Mouse (Mus musculus): ENCODE data around the gene Sprr1b. TPM values are rescaled to one million over a fixed set of nuclear protein-coding genes. Genes with fewer than 3 reads are reported as not detected.
"Not testable (repeated sequence)": the region's sequence is repeated elsewhere in the genome, so short reads cannot be mapped to it uniquely, and the experiment has no call there.

Sprr1b gene
- not detected in 2 replicates for polyA plus RNA-seq (2016; fragmentation: Nextera tagmentation; extraction: Ambion mirVana)

DNA sequence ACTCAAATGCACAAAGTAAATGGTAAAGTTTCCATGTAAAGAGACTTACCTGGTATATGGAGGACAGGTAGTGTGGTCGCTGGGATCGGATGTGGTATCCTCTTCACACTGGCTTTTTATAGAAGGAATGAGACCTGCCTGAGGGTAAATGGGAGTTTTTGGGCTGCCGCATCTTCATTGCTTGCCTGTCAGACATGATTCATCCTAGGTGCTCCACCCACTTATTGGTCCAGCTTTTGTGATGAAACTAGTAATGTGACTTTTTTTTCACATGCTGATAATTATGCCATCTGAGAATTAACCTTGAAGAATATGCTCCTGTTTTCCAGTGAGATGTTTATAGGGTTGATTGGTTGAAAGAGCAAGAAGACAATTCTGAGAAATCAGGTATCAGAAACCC lies at the start of gene Sprr1b:
TSS of gene Sprr1b (minus strand) at position 101 of the 400 bp plus-strand sequence.
- H3K4me1 ChIP-seq, result no peaks in the 10 kb centered on the region
- H3K27ac ChIP-seq (replicated peaks), result no peak within 1 kb of the TSS
- no peak within 1 kb of the TSS for H3K4me3 ChIP-seq
- H3K36me3 ChIP-seq (replicated peaks), result no peaks in the 10 kb centered on the region
- no peak for DNase-seq (ENCODE audit: low spot score)
- no peaks in the 10 kb centered on the region for H3K9me3 ChIP-seq
- 92% methylated on average over 3 of the region's 3 CpGs for WGBS
- no peaks in the 10 kb centered on the region for H3K27me3 ChIP-seq (replicated peaks; ENCODE audit: low read depth, poor library complexity, severe bottlenecking)

DNA sequence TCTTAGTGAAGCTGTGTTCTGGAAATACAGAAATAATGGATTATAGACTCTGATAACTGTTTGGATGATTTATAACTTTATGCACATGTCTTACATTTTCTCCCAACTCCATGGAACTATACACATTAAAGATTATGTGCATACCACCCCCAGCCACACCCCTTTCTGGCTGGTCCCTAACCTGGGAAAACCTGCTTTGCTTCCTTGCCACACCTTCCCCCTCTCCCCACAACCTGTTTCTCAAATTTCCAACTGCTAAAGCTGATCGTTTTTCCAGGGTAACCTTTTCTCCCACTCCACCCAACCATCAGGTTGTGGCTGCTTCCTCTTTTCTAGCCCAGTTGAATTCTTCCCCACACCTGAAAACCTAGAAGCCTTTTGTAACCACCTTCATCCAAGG lies 47.7 kb upstream of the Sprr1b start:
- Histone ChIP-seq H3K9me3 (no peaks in the 10 kb centered on the region), H3K4me3 (no peak overlapping the region), H3K36me3 (replicated peaks) (no peaks in the 10 kb centered on the region), H3K4me1 (no peaks in the 10 kb centered on the region), H3K27ac (replicated peaks) (no peak overlapping the region), H3K27me3 (replicated peaks; ENCODE audit: low read depth, poor library complexity, severe bottlenecking) (no peaks in the 10 kb centered on the region)
- no peak for DNase-seq (ENCODE audit: low spot score)
- WGBS, result 61% methylated on average over 1 of the region's 1 CpGs

DNA sequence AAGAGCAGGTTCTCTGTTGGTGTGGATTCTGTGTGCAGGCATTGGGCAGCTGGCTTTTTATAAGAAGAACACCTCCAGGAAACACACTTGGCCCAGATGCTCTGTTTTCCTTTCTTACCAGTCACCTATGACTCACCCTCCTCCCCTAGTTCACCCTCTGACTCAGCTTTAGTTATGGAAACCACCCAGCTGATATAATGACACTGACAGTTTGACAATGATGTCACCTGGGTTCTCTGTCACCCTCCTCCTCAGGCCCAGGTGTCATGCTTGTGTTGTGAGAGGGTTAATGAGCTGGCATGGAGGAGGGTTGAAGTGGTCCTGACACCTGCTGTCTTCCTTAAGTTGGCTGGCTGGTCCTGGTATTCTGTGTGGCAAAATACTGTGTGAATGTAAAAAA lies 47.3 kb upstream of the Sprr1b start, which contains the start of gene Sprr1a:
TSS of gene Sprr1a (minus strand) at position 33 of the 400 bp plus-strand sequence.
- no peak for DNase-seq (ENCODE audit: low spot score)
- H3K4me1 ChIP-seq, result no peaks in the 10 kb centered on the region

DNA sequence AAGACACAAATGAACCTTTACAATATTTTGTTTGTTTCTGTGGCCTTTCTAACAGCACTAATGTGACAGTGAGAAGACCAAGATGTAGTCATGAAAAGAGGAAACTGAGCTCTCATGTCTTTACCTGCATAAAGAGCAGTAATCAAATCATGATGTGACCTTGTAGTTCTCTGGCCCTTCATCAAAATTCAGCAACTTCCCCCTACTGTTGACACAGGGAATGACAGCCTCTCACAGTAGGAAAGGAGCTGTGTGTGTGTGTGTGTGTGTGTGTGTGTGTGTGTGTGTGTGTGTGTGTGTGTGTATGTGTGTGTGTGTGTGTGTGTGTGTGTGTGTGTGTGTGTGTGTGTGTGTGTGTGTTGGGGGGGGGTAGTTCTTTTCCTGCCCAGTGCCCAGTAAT lies 42.7 kb upstream of the Sprr1b start:
- H3K27me3 ChIP-seq (replicated peaks; ENCODE audit: low read depth, poor library complexity, severe bottlenecking); H3K27ac ChIP-seq (replicated peaks); DNase-seq (ENCODE audit: low spot score): not testable (repeated sequence)

More for the DNA sequence above, 47.3 kb upstream of the Sprr1b start, which contains the start of gene Sprr1a:
- Histone ChIP-seq H3K27ac (replicated peaks) (no peak within 1 kb of the TSS), H3K4me3 (no peak within 1 kb of the TSS), H3K27me3 (replicated peaks; ENCODE audit: low read depth, poor library complexity, severe bottlenecking) (no peaks in the 10 kb centered on the region), H3K36me3 (replicated peaks) (no peaks in the 10 kb centered on the region), H3K9me3 (no peaks in the 10 kb centered on the region)

DNA sequence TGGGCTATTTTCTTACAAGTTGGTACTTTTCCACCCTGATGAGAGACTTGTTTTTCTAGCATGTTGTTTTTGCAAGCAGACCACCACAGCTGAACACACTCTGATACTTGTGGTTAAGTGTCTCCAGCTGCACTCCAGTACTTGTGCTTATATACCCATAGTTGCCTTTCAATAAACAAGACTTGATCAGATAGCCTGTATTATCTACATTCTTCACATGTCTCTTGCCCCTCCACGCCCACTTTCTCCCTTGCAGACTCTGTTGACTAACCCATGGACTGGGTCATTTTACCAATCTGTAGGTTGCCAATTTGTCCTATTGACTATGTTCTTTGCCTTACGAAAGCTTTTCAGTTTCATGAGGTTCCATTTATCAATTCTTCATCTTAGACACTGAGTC lies 31.5 kb upstream of the Sprr1b start:
- Histone ChIP-seq H3K27me3 (replicated peaks; ENCODE audit: low read depth, poor library complexity, severe bottlenecking) (no peaks in the 10 kb centered on the region), H3K4me3 (no peak overlapping the region), H3K4me1 (no peaks in the 10 kb centered on the region), H3K27ac (replicated peaks) (no peak overlapping the region), H3K9me3 (no peaks in the 10 kb centered on the region), H3K36me3 (replicated peaks) (no peaks in the 10 kb centered on the region)
- no peak for DNase-seq (ENCODE audit: low spot score)
- WGBS, result 81% methylated on average over 2 of the region's 2 CpGs

More for the DNA sequence above, 42.7 kb upstream of the Sprr1b start:
- not testable (repeated sequence) for H3K4me3 ChIP-seq; H3K9me3 ChIP-seq; H3K36me3 ChIP-seq (replicated peaks); H3K4me1 ChIP-seq

DNA sequence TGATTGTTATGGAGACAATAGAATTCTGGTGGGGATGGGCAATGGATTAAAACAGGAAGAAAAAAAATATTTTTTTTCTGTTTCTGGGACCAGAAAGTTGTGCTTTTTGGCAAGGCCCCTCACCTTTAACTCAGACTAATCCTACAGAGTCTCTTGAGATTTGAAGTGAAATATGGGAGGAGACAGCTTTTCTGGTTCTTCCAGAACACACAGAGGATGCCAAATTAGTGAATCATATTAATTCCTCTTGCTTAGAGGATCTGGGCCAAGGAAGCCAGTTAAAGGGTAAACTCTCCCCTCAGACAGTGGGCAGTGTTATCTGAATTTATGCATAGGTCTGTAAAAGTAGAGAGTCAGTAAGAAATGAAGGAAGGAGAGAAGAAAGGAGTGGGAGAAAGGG lies 28.8 kb upstream of the Sprr1b start:
- no peaks in the 10 kb centered on the region for H3K27me3 ChIP-seq (replicated peaks; ENCODE audit: low read depth, poor library complexity, severe bottlenecking)
- H3K4me3 ChIP-seq, result no peak overlapping the region
- no peak for DNase-seq (ENCODE audit: low spot score)
- no peaks in the 10 kb centered on the region for H3K4me1 ChIP-seq
- no peaks in the 10 kb centered on the region for H3K36me3 ChIP-seq (replicated peaks)
- H3K9me3 ChIP-seq, result no peaks in the 10 kb centered on the region
- H3K27ac ChIP-seq (replicated peaks), result no peak overlapping the region

DNA sequence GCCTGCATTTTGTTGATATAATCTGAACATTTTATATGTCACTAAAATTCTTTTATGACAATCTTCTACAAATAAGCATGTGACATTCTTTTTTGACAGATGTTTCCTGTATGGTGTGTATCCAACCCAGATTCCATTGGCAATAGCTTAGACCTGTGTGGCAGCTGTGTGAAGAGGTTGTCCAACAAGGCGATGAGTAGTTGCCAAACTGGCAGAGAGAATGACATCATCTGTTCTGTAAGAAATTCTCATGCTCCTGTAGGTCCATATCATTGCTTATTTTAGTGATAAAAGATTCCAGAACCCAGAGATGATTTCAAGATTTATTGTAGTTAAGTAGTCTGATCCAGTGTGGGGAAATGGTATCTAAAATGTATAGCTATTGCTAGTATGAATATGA lies 28.0 kb upstream of the Sprr1b start:
- WGBS, result 91% methylated on average over 1 of the region's 1 CpGs

DNA sequence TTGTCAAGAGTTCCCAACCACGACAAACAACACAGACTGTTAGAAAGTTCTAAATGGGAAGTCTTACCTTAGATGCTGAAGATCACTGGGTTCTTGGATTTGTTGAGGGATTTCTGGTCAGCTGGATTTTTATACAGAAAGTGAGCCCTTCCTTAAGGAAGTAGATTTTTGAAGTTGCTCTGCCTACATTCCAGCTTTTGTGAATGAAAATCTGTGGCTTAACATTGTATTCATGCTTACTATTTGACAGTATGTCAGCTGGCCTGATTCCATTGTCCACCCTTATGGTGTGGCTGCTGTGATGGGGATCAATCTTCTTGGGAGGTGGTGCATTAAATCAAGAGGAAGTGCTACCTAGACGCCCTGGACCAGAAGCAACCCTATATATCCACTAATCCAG lies 20.0 kb upstream of the Sprr1b start, which contains the start of gene Sprr3:
TSS of gene Sprr3 (minus strand) at position 101 of the 400 bp plus-strand sequence.
- no peak for DNase-seq (ENCODE audit: low spot score)
- Histone ChIP-seq H3K4me3 (no peak within 1 kb of the TSS), H3K9me3 (no peaks in the 10 kb centered on the region), H3K36me3 (replicated peaks) (no peaks in the 10 kb centered on the region), H3K27me3 (replicated peaks; ENCODE audit: low read depth, poor library complexity, severe bottlenecking) (no peaks in the 10 kb centered on the region), H3K27ac (replicated peaks) (no peak within 1 kb of the TSS), H3K4me1 (no peaks in the 10 kb centered on the region)
- 69% methylated on average over 2 of the region's 2 CpGs for WGBS

More for the DNA sequence above, 28.0 kb upstream of the Sprr1b start:
- Histone ChIP-seq H3K27ac (replicated peaks) (no peak overlapping the region), H3K36me3 (replicated peaks) (no peaks in the 10 kb centered on the region), H3K27me3 (replicated peaks; ENCODE audit: low read depth, poor library complexity, severe bottlenecking) (no peaks in the 10 kb centered on the region), H3K4me1 (no peaks in the 10 kb centered on the region), H3K9me3 (no peaks in the 10 kb centered on the region), H3K4me3 (no peak overlapping the region)
- no peak for DNase-seq (ENCODE audit: low spot score)

DNA sequence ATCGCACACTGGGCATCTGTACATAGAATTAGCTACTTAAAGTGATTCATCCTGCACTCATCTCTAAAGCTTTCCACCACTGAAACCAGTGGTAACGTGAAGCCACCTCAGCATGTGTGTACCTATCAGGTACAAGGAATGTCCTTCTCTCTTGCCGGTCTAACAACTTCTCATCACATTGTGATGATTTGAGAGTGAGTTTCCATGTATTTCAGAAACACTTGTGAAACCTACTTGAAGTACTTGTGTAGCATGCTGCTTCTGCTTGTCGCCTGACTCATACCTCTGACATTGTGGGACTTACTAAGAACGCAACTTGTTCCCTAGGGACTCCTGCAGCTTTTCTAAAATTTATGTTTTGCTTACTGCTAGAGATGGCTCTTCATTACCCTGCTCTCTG lies 16.6 kb upstream of the Sprr1b start:
- no peaks in the 10 kb centered on the region for H3K9me3 ChIP-seq
- no peak for DNase-seq (ENCODE audit: low spot score)
- H3K4me3 ChIP-seq, result no peak overlapping the region
- H3K36me3 ChIP-seq (replicated peaks), result no peaks in the 10 kb centered on the region
- H3K27me3 ChIP-seq (replicated peaks; ENCODE audit: low read depth, poor library complexity, severe bottlenecking), result no peaks in the 10 kb centered on the region
- H3K4me1 ChIP-seq, result no peaks in the 10 kb centered on the region
- 87% methylated on average over 5 of the region's 5 CpGs for WGBS
- no peak overlapping the region for H3K27ac ChIP-seq (replicated peaks)

DNA sequence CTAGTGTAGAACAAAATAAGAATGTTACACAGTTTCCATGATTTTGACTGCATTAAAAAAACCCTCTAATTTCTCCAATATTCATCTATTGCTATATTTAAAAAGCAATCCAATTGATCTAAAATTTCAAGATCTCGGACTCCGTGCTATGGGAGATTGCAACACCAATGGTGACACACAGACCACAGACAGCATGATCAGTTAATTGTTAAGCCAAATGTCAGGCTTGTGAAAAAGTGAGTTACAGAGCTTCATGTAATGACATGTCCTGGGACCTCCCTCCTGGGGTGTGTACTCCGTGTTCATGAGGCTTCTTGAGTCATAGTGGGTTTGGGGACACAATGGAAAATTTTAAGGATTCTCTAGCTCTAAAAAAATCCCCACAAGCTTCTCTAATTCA lies 1.6 kb upstream of the Sprr1b start:
- no peaks in the 10 kb centered on the region for H3K36me3 ChIP-seq (replicated peaks)
- no peak overlapping the region for H3K27ac ChIP-seq (replicated peaks)
- WGBS, result 88% methylated on average over 3 of the region's 3 CpGs
- no peaks in the 10 kb centered on the region for H3K9me3 ChIP-seq
- DNase-seq (ENCODE audit: low spot score), result no peak
- no peaks in the 10 kb centered on the region for H3K4me1 ChIP-seq
- no peaks in the 10 kb centered on the region for H3K27me3 ChIP-seq (replicated peaks; ENCODE audit: low read depth, poor library complexity, severe bottlenecking)
- H3K4me3 ChIP-seq, result no peak overlapping the region

DNA sequence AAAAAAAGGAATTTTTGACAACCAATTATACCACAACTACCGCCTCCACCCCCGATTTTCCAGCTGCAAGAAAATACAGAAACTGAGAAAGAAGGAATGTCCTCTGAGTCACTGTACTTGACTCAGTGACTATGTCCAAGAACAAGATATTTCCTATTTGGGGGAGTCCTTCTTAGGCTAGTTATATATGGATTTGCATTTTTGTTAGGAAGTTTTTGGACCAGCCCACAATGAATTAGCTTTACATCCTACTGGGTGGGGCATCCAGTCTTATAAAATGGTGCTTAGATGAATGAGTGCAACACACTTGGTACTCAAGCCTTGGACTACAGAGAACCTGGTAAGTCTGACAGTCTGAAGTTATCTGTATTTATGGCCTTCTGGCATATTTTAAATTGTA lies 6.3 kb downstream of the Sprr1b start, which contains the start of gene Sprr2k:
TSS of gene Sprr2k (plus strand) at position 301 of the 400 bp plus-strand sequence.
- Histone ChIP-seq H3K4me1 (no peaks in the 10 kb centered on the region), H3K36me3 (replicated peaks) (no peaks in the 10 kb centered on the region), H3K27ac (replicated peaks) (no peak within 1 kb of the TSS), H3K9me3 (0 out of 2 replicates have a peak, but pooled peaks cover 3% of the 10 kb centered on the region), H3K27me3 (replicated peaks; ENCODE audit: low read depth, poor library complexity, severe bottlenecking) (no peaks in the 10 kb centered on the region), H3K4me3 (no peak within 1 kb of the TSS)
- 89% methylated on average over 2 of the region's 2 CpGs for WGBS
- no peak for DNase-seq (ENCODE audit: low spot score)

DNA sequence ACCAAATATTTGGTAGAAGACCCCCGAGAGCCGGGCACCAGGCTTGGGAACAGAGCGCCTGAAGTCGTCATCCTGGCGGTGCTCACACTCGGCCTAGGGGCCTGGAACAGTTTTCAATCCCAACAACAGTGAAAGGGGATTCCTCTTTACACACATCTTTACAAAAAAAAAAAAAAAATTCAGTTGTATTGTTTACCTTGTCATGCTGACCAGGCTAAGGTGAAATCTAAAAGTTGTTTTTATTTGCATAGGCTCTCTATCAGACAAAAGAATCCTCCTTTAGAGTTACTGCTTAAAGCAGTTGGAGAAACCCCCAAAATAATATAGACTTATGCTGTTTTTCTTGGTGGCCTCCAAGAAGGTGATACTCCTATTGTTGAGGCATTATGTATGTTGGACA lies 9.3 kb downstream of the Sprr1b start, which contains the start of gene Gm9774:
TSS of gene Gm9774 (minus strand) at position 101 of the 400 bp plus-strand sequence.
- no peaks in the 10 kb centered on the region for H3K27me3 ChIP-seq (replicated peaks; ENCODE audit: low read depth, poor library complexity, severe bottlenecking)
- no peak within 1 kb of the TSS for H3K4me3 ChIP-seq
- no peak within 1 kb of the TSS for H3K27ac ChIP-seq (replicated peaks)
- H3K4me1 ChIP-seq, result no peaks in the 10 kb centered on the region
- no peaks in the 10 kb centered on the region for H3K36me3 ChIP-seq (replicated peaks)
- DNase-seq (ENCODE audit: low spot score), result no peak
- 91% methylated on average over 6 of the region's 6 CpGs for WGBS
- H3K9me3 ChIP-seq, result 0 out of 2 replicates have a peak, but pooled peaks cover 3% of the 10 kb centered on the region

DNA sequence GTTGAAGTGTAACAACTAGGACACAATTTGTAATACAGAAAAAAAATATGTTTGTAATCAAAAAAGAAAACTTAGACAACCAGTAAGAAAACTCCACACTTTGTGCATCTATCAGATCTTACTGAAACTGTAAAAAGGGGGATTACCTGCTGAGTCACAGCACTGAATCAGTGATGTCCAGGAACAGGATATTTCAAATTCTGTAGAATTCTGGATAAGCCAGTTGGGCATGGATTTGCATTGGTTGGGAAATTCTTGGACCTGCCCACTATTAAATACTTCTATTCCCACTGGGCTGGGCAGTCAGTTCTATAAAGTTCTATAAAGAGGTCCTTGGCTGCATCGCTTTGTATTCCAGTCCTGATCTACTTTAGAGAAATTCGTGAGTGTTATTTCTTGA lies 20.8 kb downstream of the Sprr1b start, which contains the start of gene Sprr2j-ps:
TSS of gene Sprr2j-ps (plus strand) at position 301 of the 400 bp plus-strand sequence.
- Histone ChIP-seq H3K4me1 (no peaks in the 10 kb centered on the region), H3K27me3 (replicated peaks; ENCODE audit: low read depth, poor library complexity, severe bottlenecking) (no peaks in the 10 kb centered on the region), H3K36me3 (replicated peaks) (no peaks in the 10 kb centered on the region), H3K4me3 (no peak within 1 kb of the TSS), H3K27ac (replicated peaks) (no peak within 1 kb of the TSS), H3K9me3 (no peaks in the 10 kb centered on the region)
- WGBS, result 91% methylated on average over 2 of the region's 2 CpGs
- no peak for DNase-seq (ENCODE audit: low spot score)
